Mouse (Mus musculus): ENCODE results near the gene Usp43. TPM values are rescaled to one million over a fixed set of nuclear protein-coding genes. Genes with fewer than 3 reads are reported as not detected.

The Usp43 gene
- total and polyA plus RNA-seq, 3 experiments, result not detected

DNA sequence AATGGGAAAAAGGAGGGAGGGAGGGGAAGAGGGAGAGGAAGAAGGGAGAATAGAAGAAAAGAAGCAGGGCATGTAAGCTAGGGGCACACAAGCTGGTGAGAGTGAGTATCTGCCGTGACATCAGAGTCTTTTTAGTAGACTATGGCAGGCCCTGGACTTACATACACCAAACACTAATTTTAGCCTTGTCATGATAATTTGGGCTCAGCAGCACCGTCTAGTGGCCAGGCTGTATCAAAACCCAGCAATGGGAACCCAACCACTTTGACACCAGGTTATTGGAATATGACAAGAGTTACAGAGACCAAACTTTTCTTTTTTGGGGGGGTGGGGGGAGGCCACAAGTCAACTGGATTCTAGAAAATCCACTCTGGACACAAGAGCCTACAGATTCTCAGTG, 66.9 kb downstream of the Usp43 start:
- peak; percentile 22 for DNase-seq (ENCODE audit: low read depth, low spot score)
- H3K36me3 ChIP-seq (ENCODE audit: control insufficient read depth in 1 of 2, insufficient read depth in 2 of 2, low read length in 2 of 2), result no peaks in the 10 kb centered on the region
- no peak overlapping the region for H3K4me3 ChIP-seq (ENCODE audit: control insufficient read depth in 1 of 2, insufficient read depth in 1 of 2, low read depth in 2 of 2, low read length in 2 of 2)
- H3K27ac ChIP-seq (ENCODE audit: control insufficient read depth, low read depth, low read length), result no peak overlapping the region
- H3K9ac ChIP-seq (ENCODE audit: control insufficient read depth, low read depth, low read length, poor library complexity, severe bottlenecking), result no peak overlapping the region
- H3K4me1 ChIP-seq (ENCODE audit: control insufficient read depth in 1 of 2, insufficient read depth in 2 of 2, low read length in 2 of 2), result no peaks in the 10 kb centered on the region
- no peaks in the 10 kb centered on the region for H3K79me2 ChIP-seq (ENCODE audit: control insufficient read depth, insufficient read depth, low read length, poor library complexity)
- H3K9me3 ChIP-seq (replicated peaks; ENCODE audit: insufficient read depth, low read length), result no peaks in the 10 kb centered on the region
- TF ChIP-seq GABPA (IDR thresholded peaks at IDR 0.05; ENCODE audit: low read depth, low read length) (no peak), MAFK (IDR thresholded peaks at IDR 0.05; ENCODE audit: borderline replicate concordance, low read depth, low read length) (no peak), E2F4 (IDR thresholded peaks at IDR 0.05; ENCODE audit: borderline replicate concordance, low read depth, low read length) (no peak), RAD21 (IDR thresholded peaks at IDR 0.05; ENCODE audit: low read depth, low read length) (peak; percentile 0; the same call in 1 of the 2 replicates), USF2 (IDR thresholded peaks at IDR 0.05; ENCODE audit: borderline replicate concordance in 1 of 2, insufficient read depth in 1 of 2, low read depth in 1 of 2, low read length in 2 of 2) (no peak), SMC3 (IDR thresholded peaks at IDR 0.05; ENCODE audit: low read depth, low read length) (0 out of 2 replicates have a peak, but pooled peaks have one; percentile 14), MXI1 (IDR thresholded peaks at IDR 0.05; ENCODE audit: low read depth, low read length) (no peak), NELFE (IDR thresholded peaks at IDR 0.05; ENCODE audit: low read depth, low read length) (no peak), POLR2AphosphoS5 (IDR thresholded peaks at IDR 0.05; ENCODE audit: borderline replicate concordance, low read depth, low read length) (no peak), CTCF (IDR thresholded peaks at IDR 0.05 in 2 of 3, conservative IDR thresholded peaks at IDR 0.05 in 1 of 3; ENCODE audit: control insufficient read depth in 1 of 3, insufficient read depth in 1 of 3, low read depth in 2 of 3, low read length in 3 of 3, poor library complexity in 1 of 3, severe bottlenecking in 1 of 3) (peak; percentile 36 to 51 (median 38)), KAT2A (conservative IDR thresholded peaks at IDR 0.05; ENCODE audit: low read depth, low read length) (no peak), CHD1 (IDR thresholded peaks at IDR 0.05; ENCODE audit: low read depth, low read length) (no peak), POLR2A (IDR thresholded peaks at IDR 0.05; ENCODE audit: control insufficient read depth in 1 of 2, insufficient read depth in 1 of 2, low read depth in 1 of 2, low read length in 2 of 2, poor library complexity in 1 of 2) (no peak), ZC3H11A (IDR thresholded peaks at IDR 0.05; ENCODE audit: low read depth, low read length) (no peak)
- H3K27me3 ChIP-seq (ENCODE audit: control insufficient read depth in 1 of 2, insufficient read depth in 2 of 2, low read length in 2 of 2), result no peaks in the 10 kb centered on the region

DNA sequence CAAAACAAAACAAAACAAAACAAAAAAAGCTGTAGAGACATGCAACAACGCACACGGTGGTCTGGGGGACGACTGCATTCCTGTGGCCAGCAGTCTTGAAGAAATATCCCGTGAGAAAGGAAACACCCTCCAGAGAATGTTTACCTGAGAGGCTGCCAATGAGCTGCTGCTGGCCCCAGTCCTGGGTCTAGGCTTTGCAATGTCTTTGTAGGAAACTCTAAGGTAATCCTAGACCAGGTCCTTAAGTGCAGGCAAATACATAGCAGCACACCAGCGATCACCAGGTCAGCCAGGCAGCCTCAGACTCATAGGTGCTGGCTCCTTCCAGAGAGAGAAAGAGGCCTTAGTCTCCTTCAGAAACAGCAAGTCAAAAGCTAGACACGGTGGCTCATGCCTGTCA, 68.0 kb downstream of the Usp43 start:
- H3K9ac ChIP-seq (ENCODE audit: control insufficient read depth, low read depth, low read length, poor library complexity, severe bottlenecking), result no peak overlapping the region
- no peak overlapping the region for H3K4me3 ChIP-seq (ENCODE audit: control insufficient read depth in 1 of 2, insufficient read depth in 1 of 2, low read depth in 2 of 2, low read length in 2 of 2)
- no peaks in the 10 kb centered on the region for H3K4me1 ChIP-seq (ENCODE audit: control insufficient read depth in 1 of 2, insufficient read depth in 2 of 2, low read length in 2 of 2)
- H3K27ac ChIP-seq (ENCODE audit: control insufficient read depth, low read depth, low read length), result no peak overlapping the region
- TF ChIP-seq USF1 (IDR thresholded peaks at IDR 0.05; ENCODE audit: low read depth, low read length), result no peak
- no peak for TF ChIP-seq EP300 (IDR thresholded peaks at IDR 0.05; ENCODE audit: low read depth in 1 of 2, low read length in 2 of 2)
- TF ChIP-seq USF2 (IDR thresholded peaks at IDR 0.05; ENCODE audit: borderline replicate concordance in 1 of 2, insufficient read depth in 1 of 2, low read depth in 1 of 2, low read length in 2 of 2), result no peak
- no peak for TF ChIP-seq JUND (IDR thresholded peaks at IDR 0.05; ENCODE audit: low read depth, low read length)
- no peak for TF ChIP-seq MYC (IDR thresholded peaks at IDR 0.05; ENCODE audit: low read depth, low read length)
- TF ChIP-seq RAD21 (IDR thresholded peaks at IDR 0.05; ENCODE audit: low read depth, low read length), result no peak
- no peak for TF ChIP-seq ETS1 (IDR thresholded peaks at IDR 0.05; ENCODE audit: low read depth, low read length)
- TF ChIP-seq MAZ (IDR thresholded peaks at IDR 0.05; ENCODE audit: low read depth, low read length), result no peak
- TF ChIP-seq NRF1 (IDR thresholded peaks at IDR 0.05; ENCODE audit: insufficient read depth, low read depth, low read length, poor library complexity, severe bottlenecking), result no peak
- TF ChIP-seq GATA1 (IDR thresholded peaks at IDR 0.05; ENCODE audit: low read depth, low read length), result no peak
- no peak for TF ChIP-seq MXI1 (IDR thresholded peaks at IDR 0.05; ENCODE audit: low read depth, low read length)
- no peak for TF ChIP-seq KAT2A (conservative IDR thresholded peaks at IDR 0.05; ENCODE audit: low read depth, low read length)
- TF ChIP-seq CHD2 (IDR thresholded peaks at IDR 0.05; ENCODE audit: low read length), result no peak
- no peaks in the 10 kb centered on the region for H3K9me3 ChIP-seq (replicated peaks; ENCODE audit: insufficient read depth, low read length)
- no peaks in the 10 kb centered on the region for H3K27me3 ChIP-seq (ENCODE audit: control insufficient read depth in 1 of 2, insufficient read depth in 2 of 2, low read length in 2 of 2)
- no peak for DNase-seq (ENCODE audit: low read depth, low spot score)
- H3K36me3 ChIP-seq (ENCODE audit: control insufficient read depth in 1 of 2, insufficient read depth in 2 of 2, low read length in 2 of 2), result no peaks in the 10 kb centered on the region
- H3K79me2 ChIP-seq (ENCODE audit: control insufficient read depth, insufficient read depth, low read length, poor library complexity), result no peaks in the 10 kb centered on the region

Measured in MEL (cell line).